Mouse (Mus musculus): ENCODE data around the gene Itm2c.

- TF ChIP-seq CTCF (conservative IDR thresholded peaks at IDR 0.05 in 1 of 2, IDR thresholded peaks at IDR 0.05 in 1 of 2; ENCODE audit: low read depth in 2 of 2, low read length in 2 of 2) (no peak), RCOR1 (conservative IDR thresholded peaks at IDR 0.05; ENCODE audit: low read depth, low read length) (no peak), TCF12 (IDR thresholded peaks at IDR 0.05; ENCODE audit: low read depth, low read length) (no peak), MAX (IDR thresholded peaks at IDR 0.05; ENCODE audit: low read length) (0 out of 2 replicates have a peak, but pooled peaks have one; percentile 7), POLR2A (IDR thresholded peaks at IDR 0.05; ENCODE audit: low read depth, low read length) (no peak), EP300 (IDR thresholded peaks at IDR 0.05; ENCODE audit: low read length) (no peak), ZMIZ1 (IDR thresholded peaks at IDR 0.05; ENCODE audit: low read depth, low read length) (no peak), MAZ (IDR thresholded peaks at IDR 0.05; ENCODE audit: low read depth, low read length) (no peak), E2F4 (IDR thresholded peaks at IDR 0.05; ENCODE audit: insufficient replicate concordance, low read depth, low read length) (no peak)
Observed at GRCm38 (mm10) chr1:85896110-85896509, 2.0 kb downstream of the Itm2c start.

Data from CH12.LX (cell line).